Mouse (Mus musculus) hematopoietic stem cell, adult 5-6 weeks (primary cell): ENCODE results near the gene Cxcr3. TPM values are rescaled to one million over a fixed set of nuclear protein-coding genes. Genes with fewer than 3 reads are reported as not detected.

Experiments used
- ATAC-seq, 2 experiments: fragments of 125-278 bp in 1 of 2; replicated peaks in 1 of 2; 2 replicates each; pipeline ENCODE4 v1.8.0; 2016 to 2017; ENCODE audit warnings: inconsistent platforms in 2 of 2, mild to moderate bottlenecking in 2 of 2, moderate number of reproducible peaks in 2 of 2, low read depth in 1 of 2, moderate TSS enrichment in 1 of 2; ENCODE audit not compliant: low FRiP score in 2 of 2, poor library complexity in 2 of 2, severe bottlenecking in 2 of 2, insufficient read depth in 1 of 2, low TSS enrichment in 1 of 2
- total RNA-seq: library from RNA; stranded (forward); fragments of 172-1452, 232-1000 nt; gene quantifications from 2 replicates; pipeline ENCODE4 v1.2.3, GENCODE M21; 2017

Cxcr3 gene
- total RNA-seq, 1 experiment from 2014 or later, result 2.4 TPM

- no peak for ATAC-seq
Observed at GRCm38 (mm10) chrX:101697537-101697936, 36.5 kb downstream of the Cxcr3 start.

GRCm38 (mm10) chrX:101695686-101696085 is 38.4 kb downstream of the Cxcr3 start:
- no peak for ATAC-seq

Other genes with a start within 250 kb of the Cxcr3 start
- gene Taf1, start 201.5 kb downstream of the Cxcr3 start, total RNA-seq, result 92.7 and 98.5 TPM in 2 replicates
- 114 and 173 TPM in 2 replicates for gene Ogt, start 94.2 kb downstream of the Cxcr3 start, total RNA-seq
- 1.2 TPM in 1 of 2 replicates, not detected in the other for gene Gm4779, start 60.2 kb upstream of the Cxcr3 start, total RNA-seq
- gene 8030474K03Rik, start 60.4 kb upstream of the Cxcr3 start, total RNA-seq, result 0.50 TPM in 1 of 2 replicates, not detected in the other
- gene Nhsl2, start 115.1 kb upstream of the Cxcr3 start, total RNA-seq, result 2.6 and 5.4 TPM in 2 replicates